Mouse (Mus musculus) adrenal gland, postnatal 25 days (tissue): ENCODE results near the gene Itpr1. TPM values are rescaled to one million over a fixed set of nuclear protein-coding genes. Genes with fewer than 3 reads are reported as not detected.

Experiments used
- DNase-seq: peaks from one replicate; pipeline ENCODE4 v3.0.0; 2021; ENCODE audit warnings: mixed read lengths
- total RNA-seq: library from RNA; stranded (reverse); gene quantifications from 2 replicates; pipeline ENCODE4 v1.2.3, GENCODE M21; 2021

Itpr1 gene
- total RNA-seq, 1 experiment from 2014 or later = 168 TPM

DNA sequence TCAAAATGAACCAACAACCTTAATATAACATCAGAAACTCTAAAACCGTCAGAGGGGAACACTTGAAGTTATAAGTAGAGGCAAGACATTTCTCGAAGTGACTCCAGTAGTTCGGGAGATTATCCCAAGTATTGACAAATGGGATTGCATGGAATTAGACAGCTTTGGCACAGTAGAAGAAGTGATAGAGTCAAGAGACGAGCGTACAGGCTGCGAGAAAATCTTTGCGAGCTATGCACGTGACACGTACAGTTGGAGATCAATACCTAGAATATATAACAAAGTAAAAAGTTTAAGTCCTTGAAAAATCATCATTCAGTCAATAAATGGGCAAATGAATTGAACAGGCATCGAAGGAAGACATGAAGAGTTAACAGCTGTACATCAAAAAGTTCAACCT is 112.5 kb downstream of the Itpr1 start:
- no peak for DNase-seq

DNA sequence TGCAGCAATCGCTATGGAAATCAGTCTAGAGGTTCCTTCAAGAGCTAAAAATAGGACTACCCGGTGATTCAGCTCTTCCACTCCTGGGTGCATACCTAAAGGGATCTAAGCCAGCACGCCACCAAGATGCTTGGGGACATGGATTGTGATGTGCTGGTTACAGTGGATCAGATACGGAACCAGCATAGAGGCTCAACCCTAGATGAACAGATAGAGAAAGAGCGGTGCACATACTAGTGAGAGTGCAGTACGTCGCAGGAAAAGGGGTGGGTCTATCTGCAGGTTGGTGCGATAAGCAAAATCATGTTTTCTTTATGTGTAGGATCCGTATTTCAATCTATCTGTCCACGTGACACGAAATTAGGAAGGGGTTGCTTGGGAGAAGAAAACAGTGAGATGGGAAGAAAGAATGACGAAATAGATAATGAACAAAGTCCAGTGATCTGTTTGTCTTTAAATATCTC is 113.1 kb downstream of the Itpr1 start:
- no peak for DNase-seq

DNA sequence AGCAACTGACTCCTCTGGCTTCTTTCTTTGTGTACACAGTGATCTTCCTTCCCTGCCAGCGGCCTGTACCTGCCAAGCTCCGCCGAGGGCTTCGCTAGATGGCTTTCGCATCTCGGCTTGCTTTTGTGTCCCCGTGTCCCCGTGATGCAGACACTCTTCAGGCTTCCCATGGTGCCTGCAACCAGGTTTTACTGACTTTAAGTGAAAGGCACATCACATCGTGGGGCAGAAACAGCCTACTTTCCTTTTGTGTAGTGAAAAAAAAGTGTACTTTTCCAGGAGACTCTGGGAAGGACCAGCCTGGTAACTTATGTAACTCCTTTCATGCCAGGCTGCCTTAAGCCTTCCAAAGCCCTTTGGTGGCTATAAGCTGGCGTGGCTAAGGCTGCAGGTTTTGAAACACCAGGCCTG is 113.9 kb downstream of the Itpr1 start:
- no peak for DNase-seq

DNA sequence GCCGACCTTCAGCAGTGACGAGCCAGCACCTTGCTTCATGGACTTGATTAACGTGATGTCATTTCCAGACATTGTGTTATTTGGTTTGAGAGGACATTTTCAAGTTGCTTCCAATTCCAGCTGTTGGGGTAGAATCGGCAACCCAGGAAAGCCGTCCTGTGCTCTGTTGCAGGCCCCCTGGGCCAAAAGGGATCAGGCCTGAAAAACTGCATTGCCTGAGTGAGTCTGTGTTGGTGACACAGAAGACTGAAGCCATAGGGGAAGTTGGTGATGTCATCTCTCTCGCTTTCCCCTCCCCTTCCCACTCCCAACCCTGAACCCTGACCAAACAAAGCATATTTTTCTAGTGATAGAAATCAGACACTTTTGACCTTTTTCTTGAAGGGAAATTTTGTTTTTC is 114.7 kb downstream of the Itpr1 start:
- DNase-seq = no peak

DNA sequence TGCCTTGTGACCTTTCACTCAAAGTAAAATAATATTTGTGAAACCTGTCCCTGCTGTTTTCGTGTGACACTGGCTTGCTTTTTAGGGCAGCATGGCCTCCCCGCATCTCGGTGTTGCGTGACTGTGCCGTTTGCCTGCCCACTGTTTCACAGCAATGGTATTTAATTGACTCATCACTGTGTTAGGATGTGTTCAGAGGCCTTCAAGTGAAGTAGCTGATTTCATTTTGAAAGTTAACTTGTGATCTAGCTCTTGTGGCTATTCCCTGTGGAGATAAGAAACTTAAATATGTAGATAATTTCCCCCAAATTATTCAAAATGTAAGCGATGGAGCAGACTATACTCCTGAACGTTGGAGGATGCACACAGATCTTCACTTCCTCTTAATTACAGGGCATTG is 115.4 kb downstream of the Itpr1 start:
- DNase-seq = no peak

DNA sequence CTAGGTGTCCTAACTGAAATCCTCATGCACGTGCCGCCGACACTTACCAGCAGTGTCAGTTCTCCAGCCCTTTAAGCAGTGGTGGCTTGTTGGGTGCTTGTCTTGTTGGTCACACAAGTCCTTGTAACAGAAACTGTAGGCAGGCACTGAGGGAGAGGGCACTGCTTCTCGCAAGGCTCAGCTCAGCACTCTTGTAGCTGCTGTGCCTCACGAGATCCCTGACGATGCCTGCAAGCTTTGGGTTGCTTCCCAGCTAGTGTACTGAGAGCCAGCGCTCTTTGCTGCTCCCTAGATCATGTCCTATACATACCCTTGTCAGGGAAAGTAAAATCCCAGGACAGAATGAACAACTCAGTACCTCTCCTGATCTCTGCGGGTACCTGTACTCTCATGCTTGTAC is 117.6 kb downstream of the Itpr1 start:
- DNase-seq = no peak

DNA sequence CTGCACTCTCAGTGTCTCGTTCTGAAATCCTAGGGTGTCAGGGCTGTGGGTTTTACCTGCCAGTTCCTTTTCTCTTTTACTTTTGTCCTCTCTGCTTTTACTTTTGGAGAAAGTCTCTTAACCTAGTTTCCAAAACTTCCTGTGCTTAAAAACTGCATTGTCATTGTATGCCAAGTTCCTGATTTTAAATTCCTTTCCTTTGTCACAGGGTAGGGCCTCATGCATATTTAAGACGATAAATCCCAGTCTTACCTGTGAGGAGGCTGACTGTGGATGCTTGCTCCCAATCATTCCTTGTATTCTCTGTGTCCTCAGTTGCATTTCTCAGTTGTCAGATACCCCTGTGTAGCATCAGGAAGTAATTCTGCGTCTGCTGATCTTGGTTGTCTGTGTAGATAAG is 118.4 kb downstream of the Itpr1 start:
- no peak for DNase-seq

DNA sequence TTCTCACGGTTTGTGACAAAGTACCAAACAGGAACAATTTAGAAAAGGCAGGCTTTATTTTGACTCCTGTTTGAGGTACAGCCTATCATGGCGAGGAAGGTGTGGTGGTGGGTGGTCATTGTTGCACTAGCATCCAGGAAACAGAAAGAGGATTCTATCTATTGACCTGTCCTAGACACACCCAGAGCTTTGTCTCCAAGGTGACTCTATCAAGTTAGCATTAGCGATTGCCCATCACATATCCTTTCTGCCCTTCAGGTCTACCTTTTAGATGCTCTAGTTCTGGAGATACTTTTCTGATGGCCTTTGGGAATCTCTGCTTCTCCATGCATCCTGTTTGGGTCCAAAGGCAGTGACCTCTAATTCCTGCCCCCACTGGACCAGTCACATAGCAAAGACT is 121.2 kb downstream of the Itpr1 start:
- DNase-seq = no peak

DNA sequence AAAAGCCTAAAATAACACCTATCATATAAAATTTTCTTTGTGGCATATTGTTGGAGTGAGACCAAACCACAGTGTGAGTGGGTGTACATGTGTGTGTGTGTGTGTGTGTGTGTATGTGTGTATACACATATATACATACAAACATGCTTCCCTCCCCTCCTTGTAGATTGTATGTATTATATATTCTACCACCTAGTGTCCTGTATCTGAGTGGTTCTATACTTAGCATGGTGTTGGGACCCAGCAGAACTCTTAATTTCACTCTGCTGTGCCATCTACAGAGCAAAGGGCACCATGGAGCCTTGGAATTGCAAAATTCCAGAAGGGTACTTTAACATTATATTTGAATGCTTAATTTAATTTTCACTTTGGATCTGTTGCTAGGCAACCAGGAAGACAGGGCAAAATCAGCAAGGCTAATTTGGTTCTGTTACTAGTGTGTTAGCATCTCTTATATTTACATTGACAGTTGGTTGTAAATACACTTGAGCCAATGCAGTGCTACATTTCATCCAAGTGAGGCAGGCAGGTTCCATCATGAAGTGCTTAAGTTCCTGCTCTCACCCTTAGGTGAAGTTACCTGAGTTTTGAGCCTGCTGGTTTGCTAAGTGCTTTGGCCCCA is 122.4 kb downstream of the Itpr1 start:
- no peak for DNase-seq

DNA sequence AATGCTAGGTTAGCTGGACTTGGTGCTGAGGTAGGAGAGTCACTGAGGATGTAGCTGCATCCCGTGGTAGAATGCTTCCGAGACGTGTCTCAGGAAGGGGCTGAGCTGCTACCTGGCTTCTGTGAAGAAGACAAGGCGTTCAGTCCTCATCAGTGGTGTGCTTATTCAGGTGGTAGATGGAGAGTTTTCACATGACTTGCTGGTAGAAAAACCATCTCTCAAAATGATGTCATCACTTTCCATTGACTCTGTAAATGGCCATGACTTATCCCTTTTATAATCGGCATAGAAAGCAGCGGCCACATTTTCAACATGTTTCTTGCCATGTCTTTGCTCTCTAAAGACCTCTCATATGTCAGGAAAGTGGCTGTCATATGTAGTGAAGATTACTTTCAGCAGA is 123.6 kb downstream of the Itpr1 start:
- DNase-seq = no peak

DNA sequence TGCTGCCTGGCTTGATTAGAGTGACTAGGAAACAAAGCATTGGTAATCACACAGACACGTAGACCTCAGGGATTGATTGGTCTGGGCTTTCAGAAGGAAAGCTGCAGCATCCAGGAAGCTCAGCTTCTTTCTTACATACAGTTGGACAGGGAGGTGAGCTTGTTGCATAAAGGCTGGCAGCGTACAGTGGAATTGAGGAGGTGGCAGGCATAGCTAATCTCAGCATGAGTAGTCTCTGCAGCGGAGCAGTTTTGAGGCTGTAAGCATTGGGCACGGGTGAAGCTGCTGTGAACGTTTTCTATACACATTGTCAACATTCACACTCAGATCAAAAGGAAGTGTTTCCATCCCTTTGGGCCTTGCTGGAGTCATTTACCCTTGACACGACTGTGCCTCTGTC is 124.4 kb downstream of the Itpr1 start:
- no peak for DNase-seq

DNA sequence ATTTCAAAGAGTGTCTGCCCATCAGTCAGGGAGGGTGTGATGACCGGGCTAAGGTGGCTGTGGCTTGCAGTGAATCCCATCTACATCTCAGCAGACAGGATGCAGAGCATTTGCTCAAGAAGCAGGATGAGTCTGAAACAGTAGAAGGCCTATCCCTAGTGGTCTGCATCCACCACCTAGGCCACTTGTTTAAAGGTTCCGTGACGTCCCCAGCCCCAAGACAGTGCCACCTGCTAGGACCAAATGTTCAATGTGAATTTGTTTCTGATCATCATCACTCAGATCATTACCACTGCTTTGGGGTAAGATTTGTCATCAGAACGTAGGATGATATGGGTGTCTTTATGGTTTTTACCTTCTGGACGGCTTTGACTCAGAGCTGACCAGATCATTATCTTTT is 125.5 kb downstream of the Itpr1 start:
- DNase-seq = no peak

DNA sequence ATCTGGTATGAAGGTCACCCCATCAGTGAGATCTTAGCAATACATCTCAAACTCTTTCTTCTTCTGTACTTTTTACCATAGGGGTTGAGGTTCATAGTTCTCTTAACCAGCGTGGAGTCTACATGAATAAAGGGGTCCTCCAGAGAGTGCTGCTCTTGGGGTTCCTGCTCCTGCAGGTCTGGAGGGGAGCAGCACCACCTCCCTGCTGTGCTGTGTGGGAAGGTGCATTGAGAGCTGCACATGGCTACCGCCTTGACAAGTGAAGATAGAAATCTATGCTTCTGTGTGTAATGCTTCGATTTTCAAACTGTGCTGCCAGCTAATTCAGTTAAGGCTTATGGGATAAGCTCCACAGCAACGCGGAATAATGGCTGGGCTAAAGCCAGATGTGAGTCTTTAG is 130.1 kb downstream of the Itpr1 start:
- DNase-seq = no peak

DNA sequence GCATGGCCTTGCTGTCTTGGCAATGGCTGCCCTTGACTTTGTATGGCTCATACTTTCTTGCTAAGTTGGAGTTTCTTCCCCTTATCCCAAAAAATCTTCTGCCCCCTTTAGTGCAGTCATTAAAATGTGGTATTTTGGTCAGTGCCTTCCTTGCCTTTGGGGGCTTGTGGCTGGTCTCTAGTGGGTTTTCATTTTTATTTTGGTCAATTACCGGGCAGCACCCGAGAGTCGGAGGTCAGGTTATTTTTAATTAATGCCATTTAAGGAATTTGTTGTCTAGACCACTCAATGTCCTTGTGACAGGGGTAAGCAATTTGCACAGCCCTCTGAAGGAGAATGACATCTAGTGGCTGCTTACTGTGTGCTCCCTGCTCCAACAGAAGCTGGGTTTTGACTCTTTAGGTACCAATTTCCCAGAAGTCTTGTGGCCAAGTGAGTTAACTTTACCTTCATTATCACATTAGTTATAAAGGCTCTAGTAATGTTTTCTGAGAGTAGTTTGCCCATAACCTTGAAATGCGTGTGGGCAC is 130.9 kb downstream of the Itpr1 start:
- DNase-seq = no peak

DNA sequence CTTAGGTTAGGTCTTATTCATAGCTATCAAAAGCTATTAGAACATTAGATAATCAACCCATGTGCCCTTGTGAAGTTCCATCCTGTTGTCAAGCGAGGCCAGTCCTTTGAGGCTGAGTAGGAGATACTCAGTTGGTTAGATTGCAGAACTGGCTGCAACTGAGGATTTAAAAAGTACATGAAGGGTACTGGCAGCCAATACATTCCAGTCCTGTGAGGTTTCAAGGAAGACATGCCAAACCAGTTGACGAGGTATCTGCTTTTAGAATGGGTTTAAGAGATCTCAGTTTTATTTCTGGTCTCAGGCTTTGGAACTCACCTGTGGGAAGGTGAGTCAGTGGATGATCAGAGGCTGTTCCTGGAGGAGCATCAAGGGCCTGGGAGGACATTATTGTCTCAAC is 137.9 kb downstream of the Itpr1 start:
- DNase-seq = no peak

DNA sequence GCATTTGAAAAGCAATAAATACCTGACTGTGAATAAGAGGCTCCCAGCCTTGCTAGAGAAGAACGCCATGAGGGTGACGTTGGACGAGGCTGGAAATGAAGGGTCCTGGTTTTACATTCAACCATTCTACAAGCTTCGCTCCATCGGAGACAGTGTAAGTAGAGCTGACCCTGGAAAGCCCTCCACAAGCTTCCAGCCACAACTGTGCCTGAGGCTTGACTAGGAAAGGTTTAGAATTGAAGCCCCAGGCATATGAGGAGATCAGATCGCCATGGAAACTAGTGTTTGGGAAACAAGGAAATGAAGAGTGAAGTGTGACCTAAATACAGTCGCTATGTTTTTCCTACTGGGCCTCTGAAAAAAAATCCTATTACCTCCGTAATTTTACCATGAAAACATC is 139.1 kb downstream of the Itpr1 start:
- no peak for DNase-seq

DNA sequence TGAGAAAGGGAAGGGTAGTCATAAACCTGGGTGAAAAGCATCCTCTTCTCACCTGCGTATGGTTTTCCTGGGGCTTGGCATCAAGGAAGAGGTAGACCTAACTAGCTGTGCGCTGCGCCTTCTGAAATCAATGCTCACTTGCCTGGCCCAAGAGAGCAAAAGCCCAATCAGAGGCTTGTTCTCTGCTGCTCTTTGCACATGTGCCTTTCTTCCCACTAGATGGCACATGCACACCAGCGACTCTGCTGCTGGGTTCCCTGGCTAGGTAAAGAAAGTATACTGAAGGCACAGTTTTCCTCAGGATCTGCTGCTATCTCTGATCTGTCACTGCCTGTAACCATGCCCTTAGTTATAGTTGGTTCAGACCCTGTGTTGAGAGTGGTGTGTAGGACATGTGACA is 154.5 kb downstream of the Itpr1 start:
- DNase-seq = no peak

DNA sequence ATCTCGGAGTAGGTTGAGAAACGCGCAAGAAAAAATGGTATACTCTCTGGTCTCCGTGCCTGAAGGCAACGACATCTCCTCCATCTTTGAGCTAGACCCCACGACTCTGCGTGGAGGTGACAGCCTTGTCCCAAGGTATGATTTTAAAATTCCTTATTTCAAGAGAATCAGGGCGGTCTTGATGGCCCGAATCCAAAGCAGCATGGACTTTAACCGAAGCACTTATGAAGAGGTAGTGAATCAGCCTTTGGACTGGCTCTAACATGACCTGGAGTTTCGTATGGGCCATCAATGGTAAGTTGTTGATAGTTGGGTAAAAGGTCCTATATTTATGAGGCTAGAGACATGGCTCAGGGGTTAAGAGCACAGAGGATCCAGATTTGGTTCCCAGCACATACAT is 156.1 kb downstream of the Itpr1 start:
- DNase-seq = no peak

DNA sequence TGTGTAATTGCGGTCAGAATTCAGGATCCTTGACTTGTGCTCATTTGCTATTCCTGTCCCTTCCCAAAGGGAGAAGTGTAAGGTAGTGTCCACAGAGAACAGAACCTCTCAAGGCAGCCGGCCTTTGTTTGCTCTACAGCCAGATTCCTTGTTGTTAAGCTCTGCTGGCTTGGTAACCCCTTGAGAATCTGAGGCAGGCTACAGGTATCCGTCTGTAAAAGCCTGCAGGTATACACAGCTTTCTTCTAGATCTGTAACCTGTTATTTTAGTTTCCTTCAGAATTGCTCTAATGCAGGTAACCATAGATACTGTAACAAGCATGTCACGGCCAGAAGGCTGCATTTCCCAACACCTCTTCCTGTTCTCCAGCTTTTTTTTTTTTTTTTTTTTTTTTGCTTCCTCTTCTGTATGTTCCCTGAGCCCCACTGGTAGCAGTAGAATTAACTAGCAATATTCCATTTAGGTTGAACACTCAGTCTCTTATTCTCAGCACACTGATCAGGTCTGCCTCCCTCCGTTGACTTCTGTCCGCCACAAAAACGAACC is 158.5 kb downstream of the Itpr1 start:
- DNase-seq = no peak

DNA sequence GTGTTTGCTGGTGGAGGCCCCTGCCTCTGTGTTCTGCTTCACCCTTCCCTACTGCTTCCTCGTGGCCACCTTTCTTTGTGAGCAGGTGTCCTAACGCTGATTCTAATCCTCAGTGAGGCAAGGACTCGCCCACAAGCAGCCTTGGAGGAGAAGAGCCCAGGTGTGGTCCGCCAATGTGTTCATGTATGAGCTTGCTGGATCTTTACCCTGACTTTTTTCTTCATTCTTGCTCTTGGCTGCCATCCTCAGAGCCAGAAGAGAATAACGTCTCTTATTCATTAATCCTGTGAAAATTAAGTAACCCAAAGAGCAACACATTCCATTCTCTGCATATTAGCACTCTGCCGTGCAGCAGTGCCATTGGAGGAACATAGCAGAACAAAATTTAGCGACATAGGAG is 161.1 kb downstream of the Itpr1 start:
- DNase-seq = no peak

DNA sequence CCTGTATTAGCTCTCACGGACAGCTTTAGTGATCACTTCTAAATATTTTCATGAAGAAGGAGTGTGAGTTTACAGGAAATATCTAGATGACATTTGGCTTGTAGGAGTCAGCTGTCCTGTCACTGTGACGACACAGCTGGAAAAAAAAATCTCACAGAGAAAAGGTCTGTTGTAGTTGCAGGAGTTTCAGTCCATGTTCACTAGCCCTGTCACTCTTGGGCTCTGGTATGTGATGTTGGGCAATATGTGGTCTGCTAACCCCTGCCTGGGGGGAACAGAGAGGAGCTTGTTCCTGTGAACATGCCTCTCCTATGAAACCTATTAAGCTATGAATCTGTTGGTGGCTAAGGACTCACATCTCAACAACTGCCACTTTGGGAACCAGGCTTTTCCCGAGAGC is 166.1 kb downstream of the Itpr1 start:
- no peak for DNase-seq

DNA sequence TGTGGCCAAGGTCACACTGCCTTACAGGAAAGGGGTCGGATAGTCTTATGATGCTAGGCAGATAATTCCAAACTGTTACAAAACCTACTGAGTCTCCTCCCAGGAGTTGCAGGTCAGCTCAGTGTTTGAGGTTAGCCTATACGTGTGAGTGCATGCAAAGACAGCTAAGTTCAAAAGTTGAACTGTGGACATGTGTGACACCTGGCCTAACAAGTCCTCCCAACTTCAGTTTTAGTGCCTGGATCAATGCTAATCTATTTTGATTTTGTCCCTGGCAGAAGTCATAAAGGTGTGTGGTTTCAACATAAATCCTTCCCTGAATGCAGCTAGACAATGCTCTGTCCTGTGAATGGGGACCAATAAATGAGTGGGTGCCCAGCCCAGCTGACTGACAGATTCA is 167.3 kb downstream of the Itpr1 start:
- no peak for DNase-seq

DNA sequence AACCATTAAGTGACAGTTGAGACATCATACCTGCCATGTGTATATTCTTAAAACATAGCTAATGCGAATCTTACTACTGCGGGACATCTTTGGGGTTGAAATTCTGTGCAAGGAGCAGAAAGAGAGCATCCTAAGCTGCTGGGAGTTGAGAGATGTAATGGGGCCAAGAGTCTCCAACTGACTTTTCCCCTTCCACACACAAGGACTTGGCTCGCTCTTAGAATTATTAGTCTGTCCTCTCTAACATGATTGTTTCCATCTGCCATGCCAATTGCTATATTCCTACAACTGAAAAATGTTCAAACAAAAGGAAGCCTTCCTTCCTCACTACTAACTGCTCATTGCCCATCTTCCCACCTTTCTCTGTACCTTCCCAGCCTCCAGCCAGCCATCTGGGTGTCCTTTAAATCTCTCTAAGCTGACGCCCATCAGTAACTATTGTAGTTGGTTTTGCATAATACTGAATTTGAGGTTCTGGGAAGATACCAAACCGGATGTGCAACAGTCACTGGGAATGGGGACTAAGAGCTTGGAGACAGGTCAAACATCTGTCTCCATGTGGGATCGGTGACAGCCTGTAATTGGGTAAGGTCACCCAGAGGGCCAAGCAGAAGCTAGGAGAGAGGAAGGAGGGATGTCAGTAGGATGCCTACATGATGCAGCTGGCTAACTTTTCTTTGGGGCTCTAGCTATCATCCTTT is 177.9 kb downstream of the Itpr1 start:
- DNase-seq = no peak

DNA sequence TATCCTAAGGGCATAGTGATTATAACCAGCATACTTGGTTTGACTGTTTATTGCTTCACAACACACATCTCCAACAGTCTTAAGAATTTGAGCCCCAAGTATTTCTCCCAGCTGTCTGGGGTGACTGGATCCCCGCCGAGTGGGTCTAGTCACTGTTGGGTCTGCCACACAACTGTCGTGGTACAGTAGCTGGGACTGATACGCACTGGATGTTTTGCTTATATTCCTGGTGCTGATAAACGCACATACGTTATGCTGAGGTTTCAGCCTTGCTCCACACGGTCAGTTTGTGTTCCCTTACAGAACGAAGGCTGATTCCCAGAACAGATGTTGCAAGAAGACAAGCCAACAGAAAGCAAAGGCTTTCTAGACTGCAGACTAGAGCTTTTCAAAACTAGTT is 180.2 kb downstream of the Itpr1 start:
- no peak for DNase-seq
